Mouse (Mus musculus) CH12.LX (cell line): ENCODE results near the gene Slc29a4.

Source experiments
- CHD2 ChIP-seq: IDR thresholded peaks from 2 replicates; pipeline ENCODE4 v1.6.1; 2011; ENCODE audit warnings: low read length, improper control_type of control experiment
- CTCF ChIP-seq, 2 experiments: IDR thresholded peaks in 1 of 2; conservative IDR thresholded peaks in 1 of 2; 2 replicates each; pipeline ENCODE4 v1.5.1; 2011 to 2012; ENCODE audit warnings: low read depth in 2 of 2, low read length in 2 of 2, improper control_type of control experiment in 1 of 2, inconsistent platforms in 1 of 2, mild to moderate bottlenecking in 1 of 2, moderate library complexity in 1 of 2
- EP300 ChIP-seq: IDR thresholded peaks from 2 replicates; pipeline ENCODE4 v1.6.1; 2011; ENCODE audit warnings: low read length, improper control_type of control experiment
- HCFC1 ChIP-seq: IDR thresholded peaks from 2 replicates; pipeline ENCODE4 v1.6.1; 2012; ENCODE audit warnings: low read depth, mild to moderate bottlenecking, inconsistent platforms, low read length, improper control_type of control experiment
- JUN ChIP-seq: IDR thresholded peaks from 2 replicates; pipeline ENCODE4 v1.6.1; 2011; ENCODE audit warnings: low read depth, mild to moderate bottlenecking, low read length, improper control_type of control experiment, moderate library complexity; ENCODE audit not compliant: insufficient read depth
- MEF2A ChIP-seq: IDR thresholded peaks from 2 replicates; pipeline ENCODE4 v1.6.1; 2014; ENCODE audit warnings: low read depth, mild to moderate bottlenecking, inconsistent platforms, low read length, improper control_type of control experiment, borderline replicate concordance
- SMC3 ChIP-seq: IDR thresholded peaks from 2 replicates; pipeline ENCODE4 v1.6.1; 2011; ENCODE audit warnings: low read depth, low read length, improper control_type of control experiment
- TCF12 ChIP-seq: IDR thresholded peaks from 2 replicates; pipeline ENCODE4 v1.6.1; 2014; ENCODE audit warnings: low read depth, mild to moderate bottlenecking, inconsistent platforms, low read length, improper control_type of control experiment
- UBTF ChIP-seq: IDR thresholded peaks from 2 replicates; pipeline ENCODE4 v1.6.1; 2012; ENCODE audit warnings: low read depth, mild to moderate bottlenecking, inconsistent platforms, low read length, improper control_type of control experiment, moderate library complexity

DNA sequence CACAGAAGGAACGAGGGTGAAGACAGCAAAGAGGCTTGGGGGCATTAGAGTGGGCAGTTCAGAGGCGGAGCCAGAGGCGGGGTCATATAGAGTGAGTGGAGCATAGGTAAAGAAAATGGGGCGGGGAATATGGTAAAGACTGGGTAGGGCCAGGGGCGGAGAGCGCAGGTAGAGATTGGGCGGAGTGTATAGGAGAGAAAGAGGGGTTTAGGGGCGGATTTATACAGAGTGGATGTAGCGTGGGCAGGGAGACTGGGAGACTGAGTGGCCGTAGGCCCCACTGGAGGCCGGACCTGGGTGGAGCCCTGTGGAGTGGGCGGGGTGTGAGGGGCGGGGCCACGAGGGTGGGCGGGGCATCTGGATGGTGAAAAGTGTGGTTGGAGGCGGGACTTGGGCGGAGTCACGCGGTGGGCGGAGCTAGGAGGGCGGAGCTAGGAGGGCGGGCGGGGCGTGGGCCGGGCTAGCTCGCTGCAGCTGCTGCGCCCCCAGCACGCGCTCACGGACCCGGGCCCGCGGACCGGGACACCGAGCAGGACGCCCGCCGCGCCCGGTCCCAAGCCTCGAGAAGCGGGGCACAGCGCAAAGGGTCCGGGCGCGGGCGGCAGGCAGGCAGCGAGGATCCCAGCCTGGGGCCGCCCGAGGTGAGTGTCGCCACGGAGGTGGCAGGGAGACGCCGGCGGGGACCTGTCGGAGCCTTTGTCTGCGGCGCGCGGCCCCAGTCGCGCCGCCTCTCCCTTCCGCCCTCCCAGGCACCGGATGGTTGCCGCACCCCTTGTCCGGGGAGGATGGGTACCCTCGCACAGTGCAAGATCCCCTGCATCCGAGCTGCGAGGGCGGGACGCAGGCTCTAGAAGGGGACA is 9.6 kb downstream of the Slc29a4 start:
- TF ChIP-seq CTCF (conservative IDR thresholded peaks at IDR 0.05 in 1 of 2, IDR thresholded peaks at IDR 0.05 in 1 of 2; ENCODE audit: low read depth in 2 of 2, low read length in 2 of 2) (no peak), MEF2A (no peak), TCF12 (no peak), SMC3 (no peak), CHD2 (no peak), UBTF (no peak), JUN (no peak), HCFC1 (no peak), EP300 (no peak)
